Mouse (Mus musculus) limb, embryonic 10.5 days (tissue): Measurements from ENCODE around the gene Olfr943. TPM values are rescaled to one million over a fixed set of nuclear protein-coding genes. Genes with fewer than 3 reads are reported as not detected.

Experiments
- DNase-seq: peaks from one replicate; pipeline ENCODE4 v3.0.0-alpha.2; 2017; ENCODE audit warnings: low spot score
- H3K27ac ChIP-seq: fragments of 300-500 bp; sonication (generic); 2 replicates; pipeline ENCODE4 v1.5.1; 2016; ENCODE audit warnings: mild to moderate bottlenecking
- H3K27me3 ChIP-seq: fragments of 300-500 bp; sonication (generic); 2 replicates; pipeline ENCODE4 v1.6.1; 2016; ENCODE audit warnings: low read depth, mild to moderate bottlenecking; ENCODE audit not compliant: poor library complexity, severe bottlenecking
- H3K36me3 ChIP-seq: fragments of 300-500 bp; sonication (generic); 2 replicates; pipeline ENCODE4 v1.6.1; 2016; ENCODE audit warnings: mild to moderate bottlenecking, moderate library complexity
- H3K4me1 ChIP-seq: fragments of 300-500 bp; sonication (generic); 2 replicates; pipeline ENCODE4 v1.6.1; 2016
- H3K4me3 ChIP-seq: fragments of 300-500 bp; sonication (generic); 2 replicates; pipeline ENCODE4 v1.5.1; 2016; ENCODE audit warnings: mild to moderate bottlenecking, moderate library complexity
- H3K9me3 ChIP-seq: fragments of 300-500 bp; sonication (generic); replicated peaks from 2 replicates; pipeline ENCODE4 v1.6.1; 2016; ENCODE audit warnings: mild to moderate bottlenecking
- WGBS: fragments of 180-500 bp; shearing (Covaris S2); methylation state at CpG from one replicate; pipeline ENCODE4 v1.1.7; 2016; 5-methylcytosine and 5-hydroxymethylcytosine counted together
- polyA plus RNA-seq: library from polyadenylated mRNA; unstranded; fragments of >200 nt; fragmentation: Nextera tagmentation; extraction: Ambion mirVana; gene quantifications from 2 replicates; pipeline ENCODE4 v1.2.1, GENCODE M21; 2016

The Olfr943 gene
- not detected in 2 replicates for polyA plus RNA-seq

DNA sequence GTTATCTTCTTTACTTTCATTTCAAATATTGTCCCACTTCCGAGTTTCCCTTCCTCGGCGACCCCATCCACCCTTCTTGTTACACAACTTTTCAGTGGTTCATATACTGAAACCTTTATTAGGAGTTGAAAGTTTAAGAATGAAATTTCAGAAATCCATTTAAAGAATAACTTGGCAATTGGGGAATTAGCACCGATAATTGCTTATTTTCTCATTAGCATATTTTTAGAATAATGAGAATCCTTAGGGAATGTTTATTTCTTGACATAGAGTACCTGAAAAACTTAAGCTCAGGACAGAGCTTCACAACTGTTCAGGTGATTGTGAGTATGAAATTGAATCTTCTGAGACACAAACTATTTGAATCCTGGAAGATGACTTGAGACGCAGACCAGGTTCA lies at the start of gene Olfr943:
TSS of gene Olfr943 (plus strand) at position 301 of the 400 bp plus-strand sequence.
- Histone ChIP-seq H3K4me1 (no peaks in the 10 kb centered on the region), H3K36me3 (no peaks in the 10 kb centered on the region), H3K4me3 (no peak within 1 kb of the TSS), H3K9me3 (no peaks in the 10 kb centered on the region), H3K27me3 (no peaks in the 10 kb centered on the region), H3K27ac (no peak within 1 kb of the TSS)
- 89% methylated on average over 5 of the region's 5 CpGs for WGBS
- DNase-seq: no peak

- H3K36me3 ChIP-seq: no peaks in the 10 kb centered on the region
- H3K27ac ChIP-seq: no peak overlapping the region
- 85% methylated on average over 1 of the region's 1 CpGs for WGBS
- H3K9me3 ChIP-seq: no peaks in the 10 kb centered on the region
- H3K4me1 ChIP-seq: no peaks in the 10 kb centered on the region
- H3K27me3 ChIP-seq: no peaks in the 10 kb centered on the region
- no peak for DNase-seq
- H3K4me3 ChIP-seq: no peak overlapping the region
These were observed 38.8 kb upstream of the Olfr943 start for GRCm38 (mm10) chr9:39127326-39127725.

- H3K9me3 ChIP-seq: no peaks in the 10 kb centered on the region
- H3K4me3 ChIP-seq: no peak within 1 kb of the TSS
These were observed 38.3 kb upstream of the Olfr943 start, which contains the start of gene Olfr27 for GRCm38 (mm10) chr9:39127831-39128230. TSS of gene Olfr27 (plus strand) at chr9:39128131.

GRCm38 (mm10) chr9:39152401-39152800 lies 13.7 kb upstream of the Olfr943 start:
- Histone ChIP-seq H3K4me3 (no peak overlapping the region), H3K36me3 (no peaks in the 10 kb centered on the region), H3K27ac (no peak overlapping the region), H3K27me3 (no peaks in the 10 kb centered on the region), H3K9me3 (no peaks in the 10 kb centered on the region), H3K4me1 (no peaks in the 10 kb centered on the region)
- DNase-seq: no peak
- 56% methylated on average over 1 of the region's 1 CpGs for WGBS

More at GRCm38 (mm10) chr9:39127831-39128230, 38.3 kb upstream of the Olfr943 start, which contains the start of gene Olfr27:
- no peak within 1 kb of the TSS for H3K27ac ChIP-seq
- H3K27me3 ChIP-seq: no peaks in the 10 kb centered on the region
- no peak for DNase-seq
- no peaks in the 10 kb centered on the region for H3K4me1 ChIP-seq
- no peaks in the 10 kb centered on the region for H3K36me3 ChIP-seq

GRCm38 (mm10) chr9:39201620-39202019 lies 35.5 kb downstream of the Olfr943 start, which contains the start of gene Olfr944:
TSS of gene Olfr944 (plus strand) at chr9:39201920.
- Histone ChIP-seq H3K4me3 (no peak within 1 kb of the TSS), H3K36me3 (no peaks in the 10 kb centered on the region), H3K4me1 (no peaks in the 10 kb centered on the region), H3K9me3 (no peaks in the 10 kb centered on the region), H3K27ac (no peak within 1 kb of the TSS), H3K27me3 (no peaks in the 10 kb centered on the region)
- DNase-seq: no peak

Other genes starting within 250 kb of the Olfr943 start
- gene Olfr930, start 236.5 kb upstream of the Olfr943 start, polyA plus RNA-seq: not detected in 2 replicates
- not detected in 2 replicates for gene Olfr933, start 194.0 kb upstream of the Olfr943 start, polyA plus RNA-seq
- gene Olfr934, start 178.0 kb upstream of the Olfr943 start, polyA plus RNA-seq: not detected in 2 replicates
- gene Olfr935, start 166.6 kb upstream of the Olfr943 start, polyA plus RNA-seq: not detected in 2 replicates
- gene Olfr146, start 142.9 kb upstream of the Olfr943 start, polyA plus RNA-seq: not detected in 2 replicates
- not detected in 2 replicates for gene Olfr937, start 101.4 kb upstream of the Olfr943 start, polyA plus RNA-seq
- not detected in 2 replicates for gene Olfr938, start 87.4 kb upstream of the Olfr943 start, polyA plus RNA-seq
- gene Olfr27, start 38.2 kb upstream of the Olfr943 start, polyA plus RNA-seq: not detected in 2 replicates
- gene Olfr944, start 35.6 kb downstream of the Olfr943 start, polyA plus RNA-seq: not detected in 2 replicates
- gene Olfr1537, start 83.7 kb downstream of the Olfr943 start, polyA plus RNA-seq: not detected in 2 replicates
- gene Olfr945, start 110.5 kb downstream of the Olfr943 start, polyA plus RNA-seq: not detected in 2 replicates
- not detected in 2 replicates for gene Olfr948, start 159.7 kb downstream of the Olfr943 start, polyA plus RNA-seq
- not detected in 2 replicates for gene Olfr951, start 221.1 kb downstream of the Olfr943 start, polyA plus RNA-seq